Mouse (Mus musculus): ENCODE results near the gene Rtn1. TPM values are rescaled to one million over a fixed set of nuclear protein-coding genes. Genes with fewer than 3 reads are reported as not detected.

Rtn1 gene
- polyA plus RNA-seq, 1 experiment: 941 TPM

DNA sequence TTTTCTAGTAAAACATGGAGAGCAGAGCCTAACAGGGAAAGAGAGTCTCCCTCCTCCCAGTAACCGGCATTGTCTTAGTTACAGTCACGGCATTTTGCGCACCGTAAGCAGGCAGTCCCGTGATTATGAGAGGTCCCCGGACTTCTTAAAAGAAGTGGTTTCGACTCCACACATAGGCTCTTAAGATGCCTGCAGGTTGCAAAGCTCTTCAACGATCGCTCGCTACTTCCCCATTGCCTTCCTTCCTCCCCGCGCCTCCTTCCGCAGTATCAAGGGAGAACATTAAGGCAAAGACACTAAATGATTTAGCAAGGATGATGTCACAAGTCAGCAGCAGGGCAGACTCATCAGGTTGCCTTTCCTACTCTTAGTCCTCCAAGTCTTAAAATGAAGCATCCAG lies 72.8 kb downstream of the Rtn1 start:
- no peak overlapping the region for H3K4me3 ChIP-seq (replicated peaks; ENCODE audit: insufficient read depth, low read depth, low read length)
- no peak overlapping the region for H3K27ac ChIP-seq (ENCODE audit: insufficient read depth, low read length)
- 95% methylated on average over 13 of the region's 13 CpGs for WGBS
- no peaks in the 10 kb centered on the region for H3K27me3 ChIP-seq (ENCODE audit: control insufficient read depth, insufficient read depth, low read length)
- H3K4me1 ChIP-seq (ENCODE audit: control insufficient read depth, insufficient read depth, low read length): peaks cover 5% of the 10 kb centered on the region; the same call in 1 of the 2 replicates
- TF ChIP-seq CTCF (IDR thresholded peaks at IDR 0.05; ENCODE audit: borderline replicate concordance, insufficient read depth, low read depth, low read length) (no peak), POLR2A (IDR thresholded peaks at IDR 0.05; ENCODE audit: borderline replicate concordance, insufficient read depth, low read length) (no peak)
- DNase-seq: no peak

DNA sequence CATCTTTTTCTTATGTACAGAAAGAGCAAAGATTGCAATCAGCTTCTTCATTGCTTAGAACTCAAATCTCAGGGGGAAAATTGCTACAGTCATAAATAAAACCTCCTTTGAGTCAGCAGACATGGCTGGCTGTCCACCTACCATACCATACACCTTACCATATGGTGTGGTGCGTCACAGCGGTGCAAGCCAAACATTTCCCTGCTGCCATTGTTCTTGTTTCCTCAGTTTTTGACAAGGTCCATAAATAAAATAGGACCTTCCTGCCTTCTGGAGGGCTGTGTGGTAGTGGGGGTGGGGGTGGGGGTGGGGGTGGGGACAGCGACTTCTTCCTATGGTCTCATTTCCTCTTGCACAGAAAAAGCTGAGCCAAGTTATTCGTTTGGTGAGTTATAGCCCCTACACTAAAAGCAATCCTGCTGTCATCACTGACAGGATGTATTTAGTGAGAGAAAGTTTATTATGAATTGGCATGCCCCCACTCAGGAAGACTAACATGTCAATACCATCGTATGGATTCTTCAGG lies 76.3 kb downstream of the Rtn1 start:
- WGBS: 74% methylated on average over 5 of the region's 5 CpGs
- H3K27ac ChIP-seq (ENCODE audit: insufficient read depth, low read length): no peak overlapping the region
- peak; percentile 33 to 49 for DNase-seq
- peaks cover 5% of the 10 kb centered on the region; the same call in 1 of the 2 replicates for H3K4me1 ChIP-seq (ENCODE audit: control insufficient read depth, insufficient read depth, low read length)
- no peak overlapping the region for H3K4me3 ChIP-seq (replicated peaks; ENCODE audit: insufficient read depth, low read depth, low read length)
- no peaks in the 10 kb centered on the region for H3K27me3 ChIP-seq (ENCODE audit: control insufficient read depth, insufficient read depth, low read length)
- TF ChIP-seq CTCF (IDR thresholded peaks at IDR 0.05; ENCODE audit: borderline replicate concordance, insufficient read depth, low read depth, low read length): no peak
- TF ChIP-seq POLR2A (IDR thresholded peaks at IDR 0.05; ENCODE audit: borderline replicate concordance, insufficient read depth, low read length): no peak

DNA sequence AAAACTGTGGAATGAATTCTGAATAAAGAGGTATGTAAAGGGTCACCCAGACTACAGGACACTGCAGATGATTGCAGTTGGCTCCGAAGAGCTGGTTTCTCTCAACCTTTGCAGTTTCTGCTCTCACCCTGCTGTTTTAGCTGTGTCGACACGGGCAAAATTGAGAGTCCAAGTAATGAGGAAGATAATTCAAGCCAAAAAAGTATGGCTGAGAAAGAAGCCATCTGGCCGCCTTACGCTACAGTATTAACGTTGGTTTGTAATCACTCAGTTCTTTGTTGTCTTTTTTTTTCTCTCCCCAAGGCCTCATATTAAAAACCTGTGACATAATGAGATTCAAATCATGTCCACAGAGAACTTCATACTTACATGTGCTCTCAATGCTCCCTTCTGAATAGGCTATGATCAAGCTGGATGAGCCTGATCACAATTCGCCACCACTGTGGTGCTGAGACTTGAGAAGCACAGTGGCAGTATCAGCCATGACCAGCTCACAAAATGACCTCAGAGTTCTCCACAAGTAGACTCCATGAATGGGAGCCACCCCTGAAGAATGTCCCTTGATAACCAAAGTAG lies 76.9 kb downstream of the Rtn1 start:
- Histone ChIP-seq H3K4me3 (replicated peaks; ENCODE audit: insufficient read depth, low read depth, low read length) (no peak overlapping the region), H3K27me3 (ENCODE audit: control insufficient read depth, insufficient read depth, low read length) (no peaks in the 10 kb centered on the region), H3K4me1 (ENCODE audit: control insufficient read depth, insufficient read depth, low read length) (peaks cover 5% of the 10 kb centered on the region; the same call in 1 of the 2 replicates), H3K27ac (ENCODE audit: insufficient read depth, low read length) (no peak overlapping the region)
- TF ChIP-seq POLR2A (IDR thresholded peaks at IDR 0.05; ENCODE audit: borderline replicate concordance, insufficient read depth, low read length) (no peak), CTCF (IDR thresholded peaks at IDR 0.05; ENCODE audit: borderline replicate concordance, insufficient read depth, low read depth, low read length) (no peak)
- 24% methylated on average over 7 of the region's 7 CpGs for WGBS
- peak in 1 of 2 experiments; percentile 41 for DNase-seq

DNA sequence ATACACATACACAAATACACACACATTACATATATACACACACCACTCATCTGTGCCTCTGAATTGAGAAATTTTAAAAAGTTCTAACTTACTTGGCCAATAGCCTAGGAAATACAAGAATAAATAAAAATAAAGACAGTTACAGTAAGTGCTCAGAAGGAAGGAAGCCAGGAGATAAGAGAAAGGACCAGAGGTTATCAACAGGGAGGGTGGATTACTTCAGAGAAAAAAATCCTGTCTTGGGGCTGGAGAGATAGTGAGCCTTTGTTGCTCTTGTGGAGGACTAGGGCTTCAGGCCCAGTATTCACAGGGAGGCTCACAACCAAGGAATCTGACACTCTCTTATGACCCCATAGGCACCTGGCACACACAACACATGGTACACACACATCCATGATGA lies 82.8 kb downstream of the Rtn1 start:
- TF ChIP-seq POLR2A (IDR thresholded peaks at IDR 0.05; ENCODE audit: borderline replicate concordance, insufficient read depth, low read length) (no peak), CTCF (IDR thresholded peaks at IDR 0.05; ENCODE audit: borderline replicate concordance, insufficient read depth, low read depth, low read length) (no peak)
- Histone ChIP-seq H3K27me3 (ENCODE audit: control insufficient read depth, insufficient read depth, low read length) (no peaks in the 10 kb centered on the region), H3K27ac (ENCODE audit: insufficient read depth, low read length) (no peak overlapping the region), H3K4me1 (ENCODE audit: control insufficient read depth, insufficient read depth, low read length) (no peaks in the 10 kb centered on the region; the same call in 1 of the 2 replicates), H3K4me3 (replicated peaks; ENCODE audit: insufficient read depth, low read depth, low read length) (no peak overlapping the region)
- DNase-seq: no peak

DNA sequence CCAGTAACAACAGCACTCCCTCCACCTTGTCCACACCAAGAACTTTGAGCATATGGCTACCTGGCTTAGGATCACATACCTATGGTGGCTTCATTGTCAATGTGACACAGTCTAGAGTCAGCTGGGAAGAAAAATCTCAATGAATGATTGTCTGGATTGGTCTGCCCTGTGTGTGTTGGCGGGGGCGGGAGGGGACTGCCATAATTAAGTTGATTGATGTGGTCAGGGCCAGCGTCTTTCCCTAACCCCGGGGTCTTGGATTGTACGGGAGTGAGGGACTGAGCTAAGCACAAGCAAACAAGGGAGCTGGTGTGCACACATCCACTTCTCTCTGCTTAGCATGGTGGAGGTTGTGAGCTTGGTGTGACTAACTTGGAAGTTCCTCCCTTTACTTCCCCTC lies 83.8 kb downstream of the Rtn1 start:
- TF ChIP-seq CTCF (IDR thresholded peaks at IDR 0.05; ENCODE audit: borderline replicate concordance, insufficient read depth, low read depth, low read length): no peak
- TF ChIP-seq POLR2A (IDR thresholded peaks at IDR 0.05; ENCODE audit: borderline replicate concordance, insufficient read depth, low read length): no peak
- WGBS: 55% methylated on average over 5 of the region's 5 CpGs
- no peak for DNase-seq
- Histone ChIP-seq H3K4me3 (replicated peaks; ENCODE audit: insufficient read depth, low read depth, low read length) (no peak overlapping the region), H3K27ac (ENCODE audit: insufficient read depth, low read length) (no peak overlapping the region), H3K4me1 (ENCODE audit: control insufficient read depth, insufficient read depth, low read length) (no peaks in the 10 kb centered on the region; the same call in 1 of the 2 replicates), H3K27me3 (ENCODE audit: control insufficient read depth, insufficient read depth, low read length) (no peaks in the 10 kb centered on the region)

DNA sequence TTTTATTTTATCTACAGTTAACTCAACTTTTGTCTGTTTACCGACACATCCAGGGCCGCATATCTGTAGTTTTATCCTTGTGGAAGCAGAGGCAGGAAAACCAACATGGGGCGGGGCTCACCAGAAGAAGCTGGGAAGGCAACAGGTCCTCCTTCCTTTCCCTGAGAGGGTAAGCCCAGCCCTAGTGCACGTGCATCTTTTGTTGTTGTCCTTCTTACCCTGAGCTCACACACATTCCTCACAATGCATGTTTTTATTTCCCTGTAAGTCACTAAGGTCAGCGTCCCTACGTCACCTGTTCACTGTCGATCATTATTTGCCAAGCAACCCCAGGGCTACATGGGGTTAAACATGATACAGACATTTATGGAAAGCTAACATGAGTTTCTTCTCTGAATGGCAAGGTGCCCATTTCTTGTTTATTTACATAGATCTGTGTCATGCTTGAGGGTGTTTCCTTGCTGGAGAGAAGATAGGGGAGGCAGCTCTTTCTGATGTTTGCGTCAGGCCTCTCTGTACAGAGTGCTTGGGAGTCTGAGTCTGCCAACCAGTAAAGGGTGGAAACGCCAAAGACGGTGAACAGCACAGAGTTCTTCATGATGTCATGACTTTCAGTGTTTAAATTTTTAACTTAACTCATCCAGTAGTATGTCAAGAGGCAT lies 84.5 kb downstream of the Rtn1 start:
- H3K4me1 ChIP-seq (ENCODE audit: control insufficient read depth, insufficient read depth, low read length): no peaks in the 10 kb centered on the region; the same call in 1 of the 2 replicates
- no peak for DNase-seq
- no peak overlapping the region for H3K4me3 ChIP-seq (replicated peaks; ENCODE audit: insufficient read depth, low read depth, low read length)
- no peaks in the 10 kb centered on the region for H3K27me3 ChIP-seq (ENCODE audit: control insufficient read depth, insufficient read depth, low read length)
- H3K27ac ChIP-seq (ENCODE audit: insufficient read depth, low read length): no peak overlapping the region
- TF ChIP-seq CTCF (IDR thresholded peaks at IDR 0.05; ENCODE audit: borderline replicate concordance, insufficient read depth, low read depth, low read length): no peak
- TF ChIP-seq POLR2A (IDR thresholded peaks at IDR 0.05; ENCODE audit: borderline replicate concordance, insufficient read depth, low read length): no peak
- WGBS: 65% methylated on average over 10 of the region's 10 CpGs

DNA sequence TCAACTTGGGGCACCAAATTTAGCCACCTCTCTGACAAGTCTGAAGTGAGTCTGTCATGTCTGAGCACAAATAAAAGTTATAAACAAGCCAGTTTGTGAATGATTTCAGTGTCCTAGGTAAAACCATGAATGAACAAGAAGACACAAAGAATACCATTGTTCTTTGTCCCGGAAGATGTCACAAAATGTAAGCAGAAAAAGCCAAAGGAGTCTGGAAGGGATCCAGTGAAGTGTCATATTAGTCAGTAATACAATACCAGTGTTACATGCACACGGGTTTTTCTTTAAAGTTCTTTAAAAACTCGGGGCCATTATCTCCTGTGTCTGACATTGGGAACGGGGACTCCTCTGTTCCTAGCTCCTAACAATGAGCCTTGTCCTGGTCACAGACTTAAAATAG lies 85.1 kb downstream of the Rtn1 start:
- no peak for TF ChIP-seq CTCF (IDR thresholded peaks at IDR 0.05; ENCODE audit: borderline replicate concordance, insufficient read depth, low read depth, low read length)
- no peak for TF ChIP-seq POLR2A (IDR thresholded peaks at IDR 0.05; ENCODE audit: borderline replicate concordance, insufficient read depth, low read length)
- WGBS: 51% methylated on average over 4 of the region's 4 CpGs
- no peaks in the 10 kb centered on the region; the same call in 1 of the 2 replicates for H3K4me1 ChIP-seq (ENCODE audit: control insufficient read depth, insufficient read depth, low read length)
- H3K27me3 ChIP-seq (ENCODE audit: control insufficient read depth, insufficient read depth, low read length): no peaks in the 10 kb centered on the region
- H3K27ac ChIP-seq (ENCODE audit: insufficient read depth, low read length): no peak overlapping the region
- no peak for DNase-seq
- no peak overlapping the region for H3K4me3 ChIP-seq (replicated peaks; ENCODE audit: insufficient read depth, low read depth, low read length)

Measured in cerebellum, adult 2 months (tissue).